Mouse (Mus musculus): ENCODE data around the gene 2610301B20Rik. TPM values are rescaled to one million over a fixed set of nuclear protein-coding genes. Genes with fewer than 3 reads are reported as not detected.

2610301B20Rik gene
- polyA plus RNA-seq (2012; rRNA removed): 4.8 and 5.0 TPM in 2 replicates

GRCm38 (mm10) chr4:10873920-10874665 is at the start of gene 2610301B20Rik:
TSS of gene 2610301B20Rik (plus strand) at chr4:10874498.

